Mouse (Mus musculus) C2C12 (cell line): ENCODE data around the gene Gm20388.

Experiments
- CTCF ChIP-seq: IDR thresholded peaks from one replicate; pipeline ENCODE4 v1.5.1; 2011; ENCODE audit not compliant: control insufficient read depth, insufficient read depth, insufficient read length
- MAX ChIP-seq: IDR thresholded peaks from one replicate; pipeline ENCODE4 v1.6.1; 2011; ENCODE audit warnings: mild to moderate bottlenecking, control low read depth

GRCm38 (mm10) chr8:123854252-123854651 is 3943.6 kb downstream of the Gm20388 start:
- TF ChIP-seq MAX (no peak), CTCF (no peak)
